Mouse (Mus musculus) heart, adult 2 months (tissue): ENCODE measurements at regions not wholly inside any gene's neighbourhood (a gene's known extent, or its start where the extent isn't known, plus 50 kb on each side); places are given as distances from the start of the nearest gene placed in this dataset.
A peak's percentile ranks its signal among the peaks of the same experiment; 100 is the strongest.

Experiments used
- CTCF ChIP-seq: fragments of 200-600 bp; IDR thresholded peaks from 2 replicates; pipeline ENCODE4 v1.8.1; 2022; ENCODE audit warnings: antibody characterized with exemption, mild to moderate bottlenecking, moderate library complexity
- EP300 ChIP-seq: fragments of 200-500 bp; IDR thresholded peaks from 2 replicates; pipeline ENCODE4 v1.6.1; 2011; ENCODE audit warnings: low read depth, low read length, control low read depth; ENCODE audit not compliant: insufficient read depth
- POLR2A ChIP-seq: fragments of 200-500 bp; IDR thresholded peaks from 2 replicates; pipeline ENCODE4 v1.6.1; 2011; ENCODE audit warnings: mild to moderate bottlenecking, low read depth, low read length, control low read depth; ENCODE audit not compliant: insufficient read depth

DNA sequence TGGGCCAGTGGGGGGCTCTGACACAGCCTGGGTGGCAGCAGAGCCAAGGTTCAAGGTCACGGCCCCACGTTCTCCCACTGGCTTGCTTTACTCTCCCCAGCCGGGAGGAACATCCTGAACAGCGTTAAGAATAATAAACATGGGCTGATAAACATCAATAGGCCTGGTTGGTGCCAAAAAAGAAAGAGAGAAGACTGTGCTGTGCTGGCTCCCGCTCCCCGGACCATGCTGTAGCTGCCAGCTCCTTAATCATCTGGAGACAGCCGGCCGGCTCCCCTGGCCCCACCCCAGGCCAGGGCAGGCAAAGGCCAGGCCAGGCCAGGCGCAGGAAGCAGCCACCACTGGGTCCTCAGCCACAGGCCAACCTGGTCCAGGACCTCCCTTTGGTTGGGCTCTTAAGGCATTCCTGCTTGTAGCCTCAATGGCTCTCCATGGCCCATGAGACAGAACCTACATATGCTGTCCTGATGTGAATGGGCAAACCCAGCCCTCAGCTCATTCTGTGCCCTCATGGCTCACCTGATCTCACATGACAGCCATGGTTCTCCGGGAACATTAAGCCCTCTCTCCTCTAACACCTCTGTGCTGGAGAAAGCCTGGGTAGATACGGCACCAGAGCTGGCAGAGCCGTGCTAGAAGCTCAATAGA lies 262.3 kb downstream of the Dysf start:
- TF ChIP-seq POLR2A (no peak), CTCF (no peak), EP300 (peak; percentile 93)
